Mouse (Mus musculus) midbrain, embryonic 15.5 days (tissue): ENCODE measurements at regions not wholly inside any gene's neighbourhood (a gene's known extent, or its start where the extent isn't known, plus 50 kb on each side); places are given as distances from the start of the nearest gene placed in this dataset.

Source experiments
- ATAC-seq: fragments of 200-750 bp; cut with Nextera tagmentation; replicated peaks from 2 replicates; pipeline ENCODE4 v1.8.0; 2017; ENCODE audit warnings: moderate TSS enrichment
- H3K27ac ChIP-seq: fragments of 300-500 bp; sonication (generic); 2 replicates; pipeline ENCODE4 v1.5.1; 2015; ENCODE audit warnings: mild to moderate bottlenecking, inconsistent platforms
- H3K27me3 ChIP-seq: fragments of 300-500 bp; sonication (generic); replicated peaks from 2 replicates; pipeline ENCODE4 v1.6.1; 2015; ENCODE audit warnings: inconsistent platforms
- H3K36me3 ChIP-seq: fragments of 300-500 bp; sonication (generic); replicated peaks from 2 replicates; pipeline ENCODE4 v1.6.1; 2015; ENCODE audit warnings: inconsistent platforms
- H3K4me1 ChIP-seq: fragments of 300-500 bp; sonication (generic); 2 replicates; pipeline ENCODE4 v1.6.1; 2015; ENCODE audit warnings: inconsistent platforms
- H3K4me2 ChIP-seq: fragments of 300-500 bp; sonication (generic); 2 replicates; pipeline ENCODE4 v1.6.1; 2015; ENCODE audit warnings: inconsistent platforms, mild to moderate bottlenecking, moderate library complexity
- H3K4me3 ChIP-seq: fragments of 300-500 bp; sonication (generic); 2 replicates; pipeline ENCODE4 v1.5.1; 2015; ENCODE audit warnings: mild to moderate bottlenecking, inconsistent platforms
- H3K9ac ChIP-seq: fragments of 300-500 bp; sonication (generic); 2 replicates; pipeline ENCODE4 v1.6.1; 2015; ENCODE audit warnings: mild to moderate bottlenecking, inconsistent platforms
- H3K9me3 ChIP-seq: fragments of 300-500 bp; sonication (generic); 2 replicates; pipeline ENCODE4 v1.6.1; 2016; ENCODE audit warnings: inconsistent platforms
- WGBS: fragments of 180-500 bp; shearing (Covaris S2); methylation state at CpG from one replicate; pipeline ENCODE4 v1.1.7; 2015; ENCODE audit warnings: mixed read lengths; 5-methylcytosine and 5-hydroxymethylcytosine counted together

GRCm38 (mm10) chr8:24278391-24278790 is 447.3 kb downstream of the Adam3 start:
- Histone ChIP-seq H3K9ac (no peak overlapping the region), H3K4me3 (no peak overlapping the region)
- WGBS, result 83% methylated on average over 8 of the region's 8 CpGs

GRCm38 (mm10) chr8:24261359-24261758 is 464.3 kb downstream of the Adam3 start:
- Histone ChIP-seq H3K27me3 (no peaks in the 10 kb centered on the region), H3K4me2 (no peak overlapping the region), H3K36me3 (no peaks in the 10 kb centered on the region), H3K9ac (no peak overlapping the region), H3K9me3 (no peaks in the 10 kb centered on the region), H3K4me3 (no peak overlapping the region), H3K4me1 (no peaks in the 10 kb centered on the region), H3K27ac (no peak overlapping the region)
- ATAC-seq, result no peak

More at GRCm38 (mm10) chr8:24278391-24278790, 447.3 kb downstream of the Adam3 start:
- H3K4me2 ChIP-seq, result no peak overlapping the region
- no peaks in the 10 kb centered on the region for H3K9me3 ChIP-seq
- no peak for ATAC-seq
- no peak overlapping the region for H3K27ac ChIP-seq
- no peaks in the 10 kb centered on the region for H3K36me3 ChIP-seq
- no peaks in the 10 kb centered on the region for H3K4me1 ChIP-seq
- no peaks in the 10 kb centered on the region for H3K27me3 ChIP-seq

GRCm38 (mm10) chr8:24258622-24259021 is 467.0 kb downstream of the Adam3 start:
- Histone ChIP-seq H3K27ac (no peak overlapping the region), H3K4me3 (no peak overlapping the region), H3K9me3 (no peaks in the 10 kb centered on the region), H3K27me3 (no peaks in the 10 kb centered on the region), H3K9ac (no peak overlapping the region), H3K4me1 (no peaks in the 10 kb centered on the region), H3K4me2 (no peak overlapping the region), H3K36me3 (no peaks in the 10 kb centered on the region)
- no peak for ATAC-seq
- WGBS, result 91% methylated on average over 3 of the region's 3 CpGs

GRCm38 (mm10) chr8:24242211-24242610 is 483.4 kb downstream of the Adam3 start:
- H3K9ac ChIP-seq, result no peak overlapping the region
- no peak overlapping the region for H3K4me3 ChIP-seq
- 71% methylated on average over 6 of the region's 6 CpGs for WGBS
- no peak overlapping the region for H3K4me2 ChIP-seq
- H3K27me3 ChIP-seq, result no peaks in the 10 kb centered on the region
- H3K4me1 ChIP-seq, result no peaks in the 10 kb centered on the region
- no peaks in the 10 kb centered on the region for H3K36me3 ChIP-seq
- no peak for ATAC-seq
- no peaks in the 10 kb centered on the region for H3K9me3 ChIP-seq
- no peak overlapping the region for H3K27ac ChIP-seq

- H3K27me3 ChIP-seq, result no peaks in the 10 kb centered on the region
- no peak for ATAC-seq
- H3K27ac ChIP-seq, result no peak overlapping the region
- H3K4me2 ChIP-seq, result no peak overlapping the region
- no peaks in the 10 kb centered on the region for H3K4me1 ChIP-seq
- no peak overlapping the region for H3K9ac ChIP-seq
- no peak overlapping the region for H3K4me3 ChIP-seq
- H3K9me3 ChIP-seq, result no peaks in the 10 kb centered on the region
- no peaks in the 10 kb centered on the region for H3K36me3 ChIP-seq
- WGBS, result 87% methylated on average over 7 of the region's 7 CpGs
Measured at GRCm38 (mm10) chr8:24240211-24240983, 485.3 kb downstream of the Adam3 start.

- no peaks in the 10 kb centered on the region for H3K4me1 ChIP-seq
- H3K9me3 ChIP-seq, result no peaks in the 10 kb centered on the region
- H3K36me3 ChIP-seq, result no peaks in the 10 kb centered on the region
- 81% methylated on average over 7 of the region's 7 CpGs for WGBS
- H3K9ac ChIP-seq, result no peak overlapping the region
- H3K27ac ChIP-seq, result no peak overlapping the region
- ATAC-seq, result no peak
- H3K4me3 ChIP-seq, result no peak overlapping the region
- no peaks in the 10 kb centered on the region for H3K27me3 ChIP-seq
- H3K4me2 ChIP-seq, result no peak overlapping the region
Measured at GRCm38 (mm10) chr8:24234981-24235380, 490.7 kb downstream of the Adam3 start.

- H3K9me3 ChIP-seq, result no peaks in the 10 kb centered on the region
- H3K4me1 ChIP-seq, result no peaks in the 10 kb centered on the region
- ATAC-seq, result no peak
- 66% methylated on average over 1 of the region's 1 CpGs for WGBS
- no peaks in the 10 kb centered on the region for H3K27me3 ChIP-seq
- H3K36me3 ChIP-seq, result no peaks in the 10 kb centered on the region
- no peak overlapping the region for H3K4me2 ChIP-seq
- no peak overlapping the region for H3K4me3 ChIP-seq
- H3K27ac ChIP-seq, result 0 out of 2 replicates have a peak overlapping the region, but pooled peaks have one; percentile 19
- H3K9ac ChIP-seq, result no peak overlapping the region
Measured at GRCm38 (mm10) chr8:24228148-24228547, 497.5 kb downstream of the Adam3 start.

GRCm38 (mm10) chr8:24227331-24228072 is 498.1 kb downstream of the Adam3 start:
- 64% methylated on average over 5 of the region's 5 CpGs for WGBS
- peak; percentile 60 for ATAC-seq

GRCm38 (mm10) chr8:24220222-24220621 is 505.4 kb downstream of the Adam3 start:
- Histone ChIP-seq H3K9ac (no peak overlapping the region), H3K27me3 (no peaks in the 10 kb centered on the region), H3K9me3 (no peaks in the 10 kb centered on the region), H3K4me2 (no peak overlapping the region), H3K27ac (peak overlapping the region; percentile 16; the same call in 1 of the 2 replicates), H3K4me3 (no peak overlapping the region), H3K4me1 (no peaks in the 10 kb centered on the region), H3K36me3 (no peaks in the 10 kb centered on the region)
- ATAC-seq, result no peak
- WGBS, result 56% methylated on average over 8 of the region's 8 CpGs

More at GRCm38 (mm10) chr8:24227331-24228072, 498.1 kb downstream of the Adam3 start:
- H3K4me1 ChIP-seq, result no peaks in the 10 kb centered on the region
- no peak overlapping the region for H3K9ac ChIP-seq
- 0 out of 2 replicates have a peak overlapping the region, but pooled peaks have one; percentile 19 for H3K27ac ChIP-seq
- H3K36me3 ChIP-seq, result no peaks in the 10 kb centered on the region
- H3K4me2 ChIP-seq, result no peak overlapping the region
- no peak overlapping the region for H3K4me3 ChIP-seq
- H3K27me3 ChIP-seq, result no peaks in the 10 kb centered on the region
- H3K9me3 ChIP-seq, result no peaks in the 10 kb centered on the region

- H3K4me3 ChIP-seq, result no peak overlapping the region
- H3K36me3 ChIP-seq, result no peaks in the 10 kb centered on the region
- H3K9me3 ChIP-seq, result no peaks in the 10 kb centered on the region
- no peaks in the 10 kb centered on the region for H3K4me1 ChIP-seq
- H3K4me2 ChIP-seq, result no peak overlapping the region
- 94% methylated on average over 6 of the region's 6 CpGs for WGBS
- H3K27me3 ChIP-seq, result no peaks in the 10 kb centered on the region
- ATAC-seq, result no peak
- no peak overlapping the region for H3K27ac ChIP-seq
- H3K9ac ChIP-seq, result no peak overlapping the region
Measured at GRCm38 (mm10) chr8:24216655-24217054, 509.0 kb downstream of the Adam3 start.

- no peaks in the 10 kb centered on the region for H3K4me1 ChIP-seq
- 75% methylated on average over 9 of the region's 9 CpGs for WGBS
- H3K36me3 ChIP-seq, result no peaks in the 10 kb centered on the region
- H3K4me3 ChIP-seq, result no peak overlapping the region
- no peak for ATAC-seq
- H3K4me2 ChIP-seq, result no peak overlapping the region
- H3K27ac ChIP-seq, result no peak overlapping the region
- no peak overlapping the region for H3K9ac ChIP-seq
- no peaks in the 10 kb centered on the region for H3K27me3 ChIP-seq
- H3K9me3 ChIP-seq, result no peaks in the 10 kb centered on the region
Measured at GRCm38 (mm10) chr8:24215510-24216138, 510.0 kb downstream of the Adam3 start.

GRCm38 (mm10) chr8:24214315-24214714 is 511.3 kb downstream of the Adam3 start:
- no peak for ATAC-seq
- Histone ChIP-seq H3K4me2 (no peak overlapping the region), H3K4me1 (no peaks in the 10 kb centered on the region), H3K27ac (no peak overlapping the region), H3K9ac (no peak overlapping the region), H3K36me3 (no peaks in the 10 kb centered on the region), H3K4me3 (no peak overlapping the region), H3K27me3 (no peaks in the 10 kb centered on the region), H3K9me3 (no peaks in the 10 kb centered on the region)
- WGBS, result 78% methylated on average over 4 of the region's 4 CpGs
